Mouse (Mus musculus) heart, adult 9 months (tissue): ENCODE results near the gene Rbpj.
A peak's percentile ranks its signal among the peaks of the same experiment; 100 is the strongest.

Experiments used
- DNase-seq, 2 experiments: peaks; one replicate each; pipeline ENCODE4 v3.0.0; 2022; ENCODE audit warnings: low spot score in 2 of 2

Gene Rbpj

DNA sequence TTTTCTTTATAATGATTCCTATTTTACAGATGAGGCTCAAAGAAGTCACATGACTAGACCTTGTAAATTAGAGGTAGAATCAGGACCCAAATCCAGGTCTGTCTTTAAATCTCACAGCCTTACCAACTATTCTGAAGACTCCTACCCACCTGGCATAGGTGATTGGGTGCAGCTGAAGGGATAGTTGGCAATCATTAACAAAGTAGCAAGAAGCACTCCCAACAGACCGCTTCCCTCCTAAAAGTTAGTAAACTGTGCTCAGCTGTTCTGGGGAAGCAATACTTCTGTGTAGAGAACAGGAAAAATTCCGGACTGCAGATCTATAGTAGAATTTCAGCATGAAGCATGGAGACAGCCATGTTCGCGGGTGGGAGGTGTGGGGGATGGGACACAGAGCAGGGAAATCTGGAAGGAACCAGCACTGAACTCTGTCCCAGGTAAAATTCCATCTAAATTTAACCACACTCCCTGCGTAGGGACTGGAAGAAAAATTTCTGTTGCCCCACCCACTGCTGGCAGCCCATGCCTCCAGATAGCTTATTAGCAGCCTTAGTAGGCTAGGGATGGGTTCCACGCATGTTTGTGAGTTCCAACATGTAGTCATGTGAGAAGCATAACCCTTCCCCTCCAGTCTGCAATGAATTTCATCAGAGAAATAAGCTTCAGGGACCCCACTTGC, 3.3 kb downstream of the Rbpj start:
- peak; percentile 68 to 73 for DNase-seq

DNA sequence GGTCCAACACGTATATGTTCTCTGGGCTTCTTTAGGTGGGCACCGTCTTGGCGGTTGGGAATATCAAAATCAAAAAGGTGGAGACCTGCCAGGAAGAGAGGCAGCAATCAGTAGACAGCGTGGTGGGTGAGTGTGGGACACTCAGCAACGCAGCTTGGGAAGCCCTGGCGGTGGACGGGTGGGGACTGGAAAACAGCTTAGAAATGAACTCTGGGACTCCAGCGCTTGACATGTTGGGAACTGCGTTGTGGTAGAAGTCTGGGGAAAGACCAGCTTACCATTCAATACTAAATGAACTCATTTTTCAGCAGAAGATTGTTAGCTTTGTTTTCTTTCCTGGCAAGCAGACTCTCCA, 3.8 kb downstream of the Rbpj start:
- DNase-seq, result no peak

GRCm38 (mm10) chr5:53470141-53471079, 4.5 kb downstream of the Rbpj start:
- DNase-seq, result peak; percentile 40

- DNase-seq, result peak; percentile 85 to 86
Observed at GRCm38 (mm10) chr5:53472485-53472884, 6.5 kb downstream of the Rbpj start.

DNA sequence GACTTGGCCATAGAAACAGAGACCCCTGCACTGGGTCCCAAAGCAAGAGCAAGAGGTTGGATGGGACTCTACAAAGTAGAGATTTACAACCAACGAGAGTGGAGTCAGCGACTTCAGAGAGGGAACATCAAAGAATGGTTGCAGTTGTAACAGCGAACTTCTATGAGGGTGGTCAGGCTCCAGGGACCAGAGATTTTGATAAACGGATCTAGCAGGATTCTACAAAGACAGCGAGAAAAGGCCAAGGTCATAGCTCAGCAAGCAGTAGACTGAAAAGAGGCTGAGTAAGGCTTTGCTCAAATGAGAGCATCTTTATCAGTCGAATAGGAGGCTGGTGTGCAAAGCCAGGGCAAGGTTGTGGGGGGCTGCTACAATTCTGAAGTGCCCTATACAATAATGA, 13.2 kb downstream of the Rbpj start:
- no peak for DNase-seq

- no peak for DNase-seq
Observed at GRCm38 (mm10) chr5:53479891-53480290, 13.9 kb downstream of the Rbpj start.

GRCm38 (mm10) chr5:53481021-53481420, 15.1 kb downstream of the Rbpj start:
- no peak for DNase-seq

DNA sequence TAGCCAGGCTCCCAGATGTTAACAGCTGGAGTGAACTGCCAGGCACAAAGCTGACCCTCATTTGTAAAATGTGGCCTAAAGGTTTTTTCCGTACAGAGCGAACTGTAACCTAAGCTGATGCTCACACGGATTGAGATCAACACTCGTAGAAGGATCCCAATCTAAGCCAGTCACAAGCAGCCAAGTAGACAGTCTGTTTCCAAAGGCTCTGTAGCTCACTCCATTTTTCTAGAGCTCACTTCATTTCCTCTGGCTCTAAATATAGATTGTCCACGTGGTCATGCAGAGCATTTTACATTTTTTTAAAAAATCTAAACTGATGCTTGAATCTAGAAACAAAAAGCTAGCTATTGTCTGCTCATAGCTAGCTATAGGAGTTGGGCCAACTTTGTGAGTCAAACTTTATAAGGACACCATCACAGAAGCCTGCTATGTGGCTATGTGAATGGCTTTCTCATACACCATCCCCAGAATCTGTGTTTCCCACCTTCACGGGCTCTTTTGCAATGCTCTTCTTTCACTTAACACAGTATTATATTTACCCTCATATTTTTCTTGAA, 19.2 kb downstream of the Rbpj start:
- no peak for DNase-seq

DNA sequence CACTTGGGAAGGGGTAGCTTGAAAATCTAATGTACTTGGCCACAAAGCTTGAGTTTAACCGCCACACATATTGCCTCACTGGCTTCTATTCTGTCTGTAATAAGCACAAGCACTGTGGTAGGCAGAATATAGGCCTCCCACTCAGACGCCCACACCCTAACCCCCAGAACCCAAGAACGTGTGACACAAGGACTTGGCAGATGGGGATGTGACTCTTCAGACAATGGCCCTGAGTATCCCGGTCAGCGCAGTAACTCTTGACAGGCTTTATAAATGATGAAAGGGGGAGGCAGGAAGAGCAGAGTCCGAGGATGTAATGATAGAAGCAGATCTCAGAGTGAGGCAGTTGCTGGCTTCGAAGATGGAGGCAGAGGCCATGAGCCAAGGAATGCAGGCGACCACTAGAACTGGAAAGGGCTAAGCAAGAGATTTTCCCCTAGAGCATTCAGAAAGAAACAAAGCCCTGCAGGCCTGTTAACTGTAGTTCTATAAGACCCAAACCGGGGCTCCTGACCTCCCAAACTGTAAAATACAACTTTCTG, 20.1 kb downstream of the Rbpj start:
- DNase-seq, result no peak

GRCm38 (mm10) chr5:53486966-53487592, 21.1 kb downstream of the Rbpj start:
- DNase-seq, result no peak

GRCm38 (mm10) chr5:53490697-53491099, 24.7 kb downstream of the Rbpj start:
- DNase-seq, result peak in 1 of 2 experiments; percentile 52

DNA sequence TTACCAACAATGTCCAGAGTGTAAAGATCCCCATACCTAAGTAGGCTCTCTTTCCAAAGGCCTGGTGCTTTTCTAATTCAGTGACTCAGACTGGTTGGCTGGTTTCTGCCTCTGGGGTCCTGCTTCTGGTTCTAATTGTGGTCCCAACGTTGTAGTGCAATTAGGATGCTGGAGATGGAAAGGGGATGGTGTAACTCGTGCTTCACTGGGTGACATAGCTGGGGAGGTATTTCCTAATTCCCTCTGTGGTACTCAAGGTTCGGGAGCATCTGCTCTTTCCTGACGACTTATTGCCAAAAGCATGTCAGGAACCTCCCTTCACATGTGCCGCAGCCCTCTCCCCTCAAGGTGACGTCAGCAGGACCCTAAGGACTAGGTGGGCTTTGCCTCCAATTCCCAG, 27.8 kb downstream of the Rbpj start:
- DNase-seq, result no peak

DNA sequence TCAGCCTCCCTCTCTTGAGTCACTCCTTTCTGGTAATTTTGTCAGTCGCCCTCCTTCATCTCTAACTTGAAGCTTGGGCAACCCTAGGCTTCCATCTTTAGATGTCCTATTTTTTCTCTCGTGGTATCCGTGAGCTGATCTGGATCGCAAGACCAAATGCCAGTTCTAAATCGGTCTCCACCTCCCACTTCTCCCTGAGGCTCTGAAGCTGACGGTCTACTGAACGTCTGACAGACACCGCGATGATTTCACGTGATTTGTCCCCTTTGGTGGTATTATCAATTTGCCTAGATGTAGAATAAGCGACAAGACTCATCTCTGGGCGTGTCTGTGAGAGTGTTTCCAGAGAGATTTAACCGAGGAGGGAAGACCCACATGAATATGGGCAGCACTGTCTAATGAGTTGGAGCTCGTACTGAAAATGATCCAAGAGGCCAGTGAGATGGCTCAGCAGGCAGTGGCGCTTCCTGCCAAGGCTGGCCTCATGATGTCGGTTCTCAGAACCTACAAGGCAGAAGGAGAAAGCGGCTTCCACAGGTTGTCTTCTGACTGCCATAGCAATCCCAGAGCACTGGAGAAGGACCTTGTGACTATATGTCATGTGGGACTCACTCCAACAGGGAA, 28.7 kb downstream of the Rbpj start:
- DNase-seq, result no peak

DNA sequence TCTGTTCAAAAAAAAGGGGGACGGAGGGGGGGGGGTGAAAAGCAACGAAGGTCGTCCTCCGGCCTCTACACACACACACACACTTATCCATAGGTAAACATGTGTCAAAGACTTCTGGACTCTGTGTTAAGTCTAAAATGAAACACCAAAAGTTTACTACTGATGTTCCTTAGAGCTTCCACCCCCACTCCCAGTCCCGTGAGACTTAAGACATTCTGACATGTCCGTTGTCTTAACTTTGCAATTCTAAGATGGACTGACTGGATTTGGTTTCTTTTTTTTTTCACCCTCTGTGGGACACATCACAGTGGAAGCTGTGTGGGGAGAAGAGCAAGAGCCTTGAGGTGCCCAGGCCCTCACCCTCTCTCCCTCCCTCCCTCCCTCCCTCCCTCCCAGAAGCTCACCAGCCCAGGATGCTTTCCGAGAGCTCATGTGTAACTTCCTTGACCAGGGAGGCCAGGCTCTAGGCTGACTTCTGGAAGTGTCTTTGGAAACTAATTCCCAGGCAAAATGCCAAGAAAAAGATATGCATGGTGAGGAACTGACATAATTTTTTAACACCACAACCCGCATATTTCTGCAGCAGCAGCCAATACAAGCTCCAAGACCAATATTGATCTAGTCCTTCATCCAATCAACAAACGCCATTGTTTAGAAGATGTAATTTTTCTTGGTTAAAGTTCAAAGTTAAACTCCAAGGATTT, 31.0 kb downstream of the Rbpj start:
- DNase-seq, result peak; percentile 81 to 83

GRCm38 (mm10) chr5:53499571-53499970, 33.6 kb downstream of the Rbpj start:
- no peak for DNase-seq

GRCm38 (mm10) chr5:53500509-53501145, 34.7 kb downstream of the Rbpj start:
- DNase-seq, result no peak

- no peak for DNase-seq
Observed at GRCm38 (mm10) chr5:53503261-53503660, 37.3 kb downstream of the Rbpj start.

- no peak for DNase-seq
Observed at GRCm38 (mm10) chr5:53505751-53506150, 39.8 kb downstream of the Rbpj start.

DNA sequence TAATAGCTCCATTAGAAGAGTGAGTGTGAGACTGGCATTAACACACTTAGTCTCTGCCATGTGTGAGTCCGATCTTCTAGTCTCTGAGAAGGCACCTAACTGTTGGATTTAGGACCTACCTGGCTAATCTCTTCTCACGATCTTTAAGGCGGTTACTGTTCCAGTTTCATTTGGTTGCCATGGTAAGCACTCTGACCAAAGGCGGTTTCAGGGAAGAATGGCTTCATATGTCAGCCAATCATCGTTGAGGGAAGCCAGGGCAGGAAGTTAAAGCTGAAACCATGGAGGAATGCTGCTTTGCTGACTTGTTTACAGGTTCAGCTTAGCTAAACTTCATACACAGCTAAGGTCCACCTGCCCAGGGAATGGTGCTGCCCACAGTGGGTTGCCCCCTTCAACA, 41.4 kb downstream of the Rbpj start:
- DNase-seq, result no peak

DNA sequence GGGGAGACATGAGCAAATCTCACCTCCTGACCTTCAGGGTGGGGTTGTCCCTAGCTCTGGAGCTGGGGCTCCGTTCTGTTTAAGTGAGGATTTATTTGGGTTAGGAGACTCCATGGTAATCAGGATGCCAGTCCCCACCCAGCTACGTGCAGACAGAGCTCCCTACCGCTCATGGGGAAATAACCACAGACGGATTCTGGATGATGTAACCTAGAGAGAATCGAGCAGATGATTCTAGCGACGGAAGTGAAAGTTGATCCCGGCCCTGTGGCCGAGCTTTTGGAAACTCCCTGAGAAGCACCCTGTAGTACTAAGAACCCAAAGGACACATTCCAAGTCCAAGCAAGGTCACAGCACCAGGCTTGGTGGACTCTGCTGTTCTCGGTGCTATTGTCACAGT, 43.5 kb downstream of the Rbpj start:
- peak; percentile 77 to 83 for DNase-seq
